Mouse (Mus musculus): ENCODE data around the gene Gata2. TPM values are rescaled to one million over a fixed set of nuclear protein-coding genes. Genes with fewer than 3 reads are reported as not detected.

The Gata2 gene
- total RNA-seq, 2 experiments from 2014 or later: 4.2 to 4.3 TPM

GRCm38 (mm10) chr6:88194053-88194977, 624 bp downstream of the Gata2 start:
- intact Hi-C loops (cut with DNase I): no loop called here
- no peak for DNase-seq

GRCm38 (mm10) chr6:88194978-88195325, 1.3 kb downstream of the Gata2 start:
- no peak for DNase-seq
- intact Hi-C loops (cut with DNase I): no loop called here

GRCm38 (mm10) chr6:88196054-88196732, 2.5 kb downstream of the Gata2 start:
- no peak for DNase-seq
- intact Hi-C loops (cut with DNase I): no loop called here

GRCm38 (mm10) chr6:88196733-88197312, 3.1 kb downstream of the Gata2 start:
- intact Hi-C loops (cut with DNase I): no loop called here
- no peak for DNase-seq

- intact Hi-C loops (cut with DNase I): no loop called here
- no peak for DNase-seq
Observed at GRCm38 (mm10) chr6:88197313-88198069, 3.8 kb downstream of the Gata2 start.

GRCm38 (mm10) chr6:88198070-88198940, 4.6 kb downstream of the Gata2 start:
- intact Hi-C loops (cut with DNase I): no loop called here
- peak; percentile 65 to 68 for DNase-seq

- DNase-seq: no peak
- intact Hi-C loops (cut with DNase I): no loop called here
Observed at GRCm38 (mm10) chr6:88199001-88199717, 5.5 kb downstream of the Gata2 start.

- no peak for DNase-seq
- intact Hi-C loops (cut with DNase I): no loop called here
Observed at GRCm38 (mm10) chr6:88199718-88200692, 6.3 kb downstream of the Gata2 start.

- no peak for DNase-seq
- intact Hi-C loops (cut with DNase I): no loop called here
Observed at GRCm38 (mm10) chr6:88200693-88201609, 7.3 kb downstream of the Gata2 start.

- DNase-seq: no peak
- intact Hi-C loops (cut with DNase I): no loop called here
Observed at GRCm38 (mm10) chr6:88201926-88202700, 8.4 kb downstream of the Gata2 start.

GRCm38 (mm10) chr6:88202921-88203690, 9.4 kb downstream of the Gata2 start:
- peak in 1 of 2 experiments; percentile 11 for DNase-seq
- intact Hi-C loops (cut with DNase I): no loop called here

- intact Hi-C loops (cut with DNase I): no loop called here
- no peak for DNase-seq
Observed at GRCm38 (mm10) chr6:88203791-88204405, 10.2 kb downstream of the Gata2 start.

- DNase-seq: peak; percentile 39 to 41
- intact Hi-C loops (cut with DNase I): no loop called here
Observed at GRCm38 (mm10) chr6:88204531-88205385, 11.1 kb downstream of the Gata2 start.

- intact Hi-C loops (cut with DNase I): no loop called here
- DNase-seq: no peak
Observed at GRCm38 (mm10) chr6:88205386-88205700, 11.7 kb downstream of the Gata2 start.

Measured in gastrocnemius, postnatal 36 days (tissue).